Mouse (Mus musculus): ENCODE results near the gene Snap29. TPM values are rescaled to one million over a fixed set of nuclear protein-coding genes. Genes with fewer than 3 reads are reported as not detected.

The Snap29 gene
- total and polyA plus RNA-seq, 3 experiments: 21.6 to 47.0 (median 37.4) TPM

DNA sequence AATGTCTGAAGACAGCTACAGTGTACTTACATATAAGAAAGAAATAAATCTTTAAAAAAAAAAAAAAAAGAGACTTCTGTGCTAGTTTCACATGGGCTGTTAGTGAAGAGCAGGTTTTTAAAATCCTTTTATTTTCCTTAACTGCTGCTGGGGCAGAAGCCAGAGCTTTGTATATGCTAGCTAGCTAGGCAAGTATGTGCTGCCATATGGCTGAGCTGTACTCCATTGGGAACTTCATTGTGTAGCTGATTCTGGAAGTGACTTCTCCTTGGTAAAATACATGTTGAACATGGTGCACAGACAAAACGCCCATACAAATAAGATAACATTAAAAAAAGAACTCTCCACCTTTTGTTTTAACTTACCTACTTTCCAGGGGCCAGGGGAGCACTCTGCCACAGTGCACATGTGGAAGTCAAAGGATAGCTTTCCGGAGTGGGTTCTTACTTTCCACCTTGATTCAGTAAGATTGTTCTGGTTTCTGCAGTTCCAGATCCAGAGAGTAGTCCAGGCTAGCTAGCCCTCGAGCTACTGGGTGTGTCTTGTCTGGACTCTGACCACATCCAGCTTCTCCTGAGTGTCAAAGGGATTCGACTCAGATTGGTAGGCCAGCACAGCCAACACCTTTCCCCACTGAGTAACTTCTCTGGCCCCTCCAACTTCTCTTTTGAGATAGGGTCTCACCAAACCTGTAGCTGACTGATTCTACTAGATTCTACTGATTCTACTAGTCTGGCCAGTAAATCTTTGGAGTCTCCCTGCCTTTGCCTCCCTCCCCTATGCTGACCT lies 61.3 kb downstream of the Snap29 start:
- H3K36me3 ChIP-seq (replicated peaks in 1 of 2; ENCODE audit: control insufficient read depth in 1 of 2, insufficient read depth in 1 of 2, low read length in 1 of 2): peaks cover 21 to 80% of the 10 kb centered on the region in 2 experiments
- DNase-seq (ENCODE audit: extremely low read depth): no peak
- in situ Hi-C loops (cut with MboI; ENCODE audit: low pct_ligation_motif_present, low pct_unique_long_range_greater_than_20kb, low sequenced_read_pairs): no loop called here

DNA sequence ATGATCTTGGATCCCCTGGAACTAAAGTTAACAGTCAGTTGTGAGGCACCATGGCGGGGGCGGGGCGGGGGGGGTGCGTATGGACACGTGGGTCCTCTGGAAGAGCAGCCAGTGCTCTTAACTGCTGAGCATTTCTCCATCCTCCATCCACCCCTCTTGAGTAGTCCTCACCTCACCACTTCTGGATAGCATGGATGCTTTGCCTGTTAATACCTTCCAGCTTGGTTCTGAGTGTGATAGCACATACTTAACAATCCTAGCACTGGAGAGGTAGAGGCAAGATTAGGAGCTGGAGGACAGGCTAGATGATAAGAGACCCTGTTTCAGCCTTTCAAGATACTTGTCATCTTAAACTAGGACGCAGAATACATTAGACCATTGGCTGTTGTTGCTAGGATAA lies 66.7 kb downstream of the Snap29 start:
- no peak overlapping the region for H3K4me3 ChIP-seq (replicated peaks in 1 of 3; ENCODE audit: low read depth in 2 of 3, low read length in 2 of 3, poor library complexity in 1 of 3)
- dilution Hi-C loops (cut with MboI; ENCODE audit: extremely low pct_ligation_motif_present, extremely low pct_unique_long_range_greater_than_20kb, low sequenced_read_pairs): no loop called here
- in situ Hi-C loops (cut with MboI; ENCODE audit: low pct_ligation_motif_present, low pct_unique_long_range_greater_than_20kb, low sequenced_read_pairs): no loop called here
- DNase-seq (ENCODE audit: extremely low read depth): no peak
- no peak overlapping the region for H3K4me2 ChIP-seq (ENCODE audit: insufficient read depth, low read depth, poor library complexity, severe bottlenecking)
- H3K9me3 ChIP-seq (replicated peaks; ENCODE audit: low read length): no peaks in the 10 kb centered on the region
- H3K27ac ChIP-seq (ENCODE audit: insufficient read depth, low read depth): no peak overlapping the region
- no peak for TF ChIP-seq SMC3 (IDR thresholded peaks at IDR 0.05; ENCODE audit: low read depth, low read length)
- TF ChIP-seq GABPA (IDR thresholded peaks at IDR 0.05; ENCODE audit: insufficient replicate concordance, low read depth, low read length): no peak
- TF ChIP-seq ELF1 (IDR thresholded peaks at IDR 0.05; ENCODE audit: low read depth, low read length): no peak
- TF ChIP-seq ZMIZ1 (IDR thresholded peaks at IDR 0.05; ENCODE audit: low read depth, low read length): no peak
- TF ChIP-seq HCFC1 (IDR thresholded peaks at IDR 0.05; ENCODE audit: low read depth, low read length): no peak
- no peak for TF ChIP-seq KAT2A (IDR thresholded peaks at IDR 0.05; ENCODE audit: insufficient replicate concordance, low read length)
- TF ChIP-seq SIN3A (IDR thresholded peaks at IDR 0.05; ENCODE audit: low read length): no peak
- no peak for TF ChIP-seq CHD1 (IDR thresholded peaks at IDR 0.05; ENCODE audit: low read depth, low read length)
- TF ChIP-seq NRF1 (IDR thresholded peaks at IDR 0.05; ENCODE audit: low read depth, low read length): no peak
- no peak for TF ChIP-seq MEF2A (IDR thresholded peaks at IDR 0.05; ENCODE audit: borderline replicate concordance, low read depth, low read length)
- no peak for TF ChIP-seq RCOR1 (conservative IDR thresholded peaks at IDR 0.05; ENCODE audit: low read depth, low read length)
- no peak for TF ChIP-seq ETS1 (conservative IDR thresholded peaks at IDR 0.05; ENCODE audit: low read depth, low read length)
- TF ChIP-seq UBTF (IDR thresholded peaks at IDR 0.05; ENCODE audit: low read depth, low read length): no peak
- no peaks in the 10 kb centered on the region for H3K27me3 ChIP-seq (replicated peaks)
- H3K9ac ChIP-seq (ENCODE audit: insufficient read depth, low read depth): no peak overlapping the region
- H3K36me3 ChIP-seq (replicated peaks in 1 of 2; ENCODE audit: control insufficient read depth in 1 of 2, insufficient read depth in 1 of 2, low read length in 1 of 2): peaks cover 38 to 87% of the 10 kb centered on the region in 2 experiments
- peaks cover 0 to 16% of the 10 kb centered on the region in 2 experiments; a peak in 2 of 4 replicates for H3K4me1 ChIP-seq (ENCODE audit: control insufficient read depth in 1 of 2, insufficient read depth in 2 of 2)
- peaks cover 53% of the 10 kb centered on the region for H3K79me2 ChIP-seq (replicated peaks; ENCODE audit: control insufficient read depth, extremely low read depth, insufficient read depth, poor library complexity, severe bottlenecking)

More for the DNA sequence above, 61.3 kb downstream of the Snap29 start:
- Histone ChIP-seq H3K9me3 (replicated peaks; ENCODE audit: low read length) (no peaks in the 10 kb centered on the region), H3K27me3 (replicated peaks) (no peaks in the 10 kb centered on the region), H3K4me2 (ENCODE audit: insufficient read depth, low read depth, poor library complexity, severe bottlenecking) (no peak overlapping the region), H3K4me1 (ENCODE audit: control insufficient read depth in 1 of 2, insufficient read depth in 2 of 2) (peaks cover 6 to 32% of the 10 kb centered on the region in 2 experiments), H3K9ac (ENCODE audit: insufficient read depth, low read depth) (no peak overlapping the region), H3K4me3 (replicated peaks in 1 of 3; ENCODE audit: low read depth in 2 of 3, low read length in 2 of 3, poor library complexity in 1 of 3) (no peak overlapping the region), H3K79me2 (replicated peaks; ENCODE audit: control insufficient read depth, extremely low read depth, insufficient read depth, poor library complexity, severe bottlenecking) (peaks cover 50% of the 10 kb centered on the region), H3K27ac (ENCODE audit: insufficient read depth, low read depth) (no peak overlapping the region)
- TF ChIP-seq ZKSCAN1 (IDR thresholded peaks at IDR 0.05; ENCODE audit: borderline replicate concordance, low read depth, low read length) (no peak), MAFK (IDR thresholded peaks at IDR 0.05; ENCODE audit: insufficient replicate concordance, low read length) (no peak), NELFE (IDR thresholded peaks at IDR 0.05; ENCODE audit: low read depth, low read length) (no peak), MAX (IDR thresholded peaks at IDR 0.05; ENCODE audit: low read length) (no peak), POLR2A (IDR thresholded peaks at IDR 0.05; ENCODE audit: low read depth, low read length) (no peak), RCOR1 (conservative IDR thresholded peaks at IDR 0.05; ENCODE audit: low read depth, low read length) (no peak), PAX5 (IDR thresholded peaks at IDR 0.05; ENCODE audit: low read length) (no peak)
- dilution Hi-C loops (cut with MboI; ENCODE audit: extremely low pct_ligation_motif_present, extremely low pct_unique_long_range_greater_than_20kb, low sequenced_read_pairs): no loop called here
